Mouse (Mus musculus): ENCODE measurements at regions not wholly inside any gene's neighbourhood (a gene's known extent, or its start where the extent isn't known, plus 50 kb on each side); places are given as distances from the start of the nearest gene placed in this dataset.

DNA sequence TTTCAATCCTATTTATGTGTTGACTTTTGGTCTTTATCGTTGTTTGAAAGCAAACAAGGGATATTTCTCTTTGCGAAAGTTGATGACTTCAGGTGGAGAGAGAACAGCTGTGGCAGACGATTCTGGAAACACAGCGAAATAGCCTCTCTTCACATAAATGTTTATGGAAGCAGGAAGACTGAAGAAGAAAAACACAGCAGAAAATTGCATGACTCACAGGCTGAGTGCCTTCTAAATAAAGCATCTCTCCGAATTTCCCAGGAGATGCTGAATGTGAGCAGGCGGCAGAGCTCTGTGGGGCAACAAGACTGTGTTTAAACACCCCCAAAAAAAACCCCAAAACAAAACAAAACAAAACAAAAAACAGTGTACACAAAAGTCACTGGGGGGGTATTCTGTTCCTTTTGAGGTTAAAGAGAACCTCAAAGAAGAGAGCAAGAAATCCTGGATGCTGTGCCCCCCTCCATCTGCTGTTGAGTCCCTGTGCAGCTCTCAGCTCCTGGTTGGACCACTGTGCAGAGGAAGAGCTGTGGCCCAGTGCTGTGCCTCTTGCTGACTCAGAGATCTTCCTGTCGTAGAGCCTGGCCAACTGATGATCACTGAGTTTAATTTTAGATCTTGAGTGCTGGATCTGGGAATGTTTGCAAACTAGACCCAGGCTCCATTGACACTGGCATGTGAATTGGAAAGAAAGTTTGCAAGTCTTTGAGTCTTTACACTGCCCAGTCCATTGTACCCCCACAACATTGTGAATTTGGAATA lies 126.6 kb upstream of the Runx1 start:
- no peak overlapping the region for H3K27ac ChIP-seq (ENCODE audit: insufficient read depth, low read depth, low read length, poor library complexity, severe bottlenecking)
- no peaks in the 10 kb centered on the region for H3K9me3 ChIP-seq (ENCODE audit: control insufficient read depth, insufficient read depth, low read depth, low read length)
- in situ Hi-C loops (cut with MboI; ENCODE audit: low sequenced_read_pairs in 2 of 2, unreplicated experiment in 2 of 2): no loop called here
- no peak for TF ChIP-seq HCFC1 (IDR thresholded peaks at IDR 0.05; ENCODE audit: borderline replicate concordance, insufficient read depth, low read length)
- TF ChIP-seq MAFK (IDR thresholded peaks at IDR 0.05; ENCODE audit: insufficient read depth, low read depth, low read length): no peak
- TF ChIP-seq CHD2 (IDR thresholded peaks at IDR 0.05; ENCODE audit: low read depth, low read length): no peak
- TF ChIP-seq ZNF384 (IDR thresholded peaks at IDR 0.05; ENCODE audit: low read depth, low read length): no peak
- TF ChIP-seq ZC3H11A (IDR thresholded peaks at IDR 0.05; ENCODE audit: borderline replicate concordance, low read depth, low read length): no peak
- DNase-seq (ENCODE audit: low read depth, low spot score): no peak
- H3K4me3 ChIP-seq (ENCODE audit: insufficient read depth in 1 of 2, low read depth in 1 of 2, low read length in 2 of 2, poor library complexity in 1 of 2, severe bottlenecking in 1 of 2): no peak overlapping the region
- no peak overlapping the region for H3K9ac ChIP-seq (ENCODE audit: insufficient read depth, low read depth, low read length, poor library complexity, severe bottlenecking)
- H3K4me1 ChIP-seq (ENCODE audit: control insufficient read depth in 2 of 2, insufficient read depth in 2 of 2, low read length in 2 of 2, poor library complexity in 1 of 2): no peaks in the 10 kb centered on the region
- H3K36me3 ChIP-seq (ENCODE audit: control insufficient read depth, insufficient read depth, low read length, poor library complexity, severe bottlenecking): no peaks in the 10 kb centered on the region

DNA sequence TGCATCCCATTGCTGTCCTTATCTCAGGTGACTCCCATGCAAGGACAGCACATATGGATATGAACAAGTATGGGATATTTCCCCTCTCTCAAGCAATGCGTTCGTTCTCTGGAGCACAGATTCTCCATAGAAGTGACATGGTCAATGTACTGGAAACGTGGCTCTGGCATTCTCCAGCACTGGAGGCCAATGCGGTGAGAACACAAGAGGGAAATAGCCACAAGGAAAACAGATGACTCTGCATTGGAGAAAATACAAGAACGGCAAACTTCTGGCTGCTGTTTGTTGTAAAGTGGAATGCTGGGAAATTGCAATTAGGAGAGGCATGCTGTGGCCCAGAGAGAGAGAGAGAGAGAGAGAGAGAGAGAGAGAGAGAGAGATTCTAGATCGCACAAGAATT lies 125.6 kb upstream of the Runx1 start:
- Histone ChIP-seq H3K9ac (ENCODE audit: insufficient read depth, low read depth, low read length, poor library complexity, severe bottlenecking) (no peak overlapping the region), H3K9me3 (ENCODE audit: control insufficient read depth, insufficient read depth, low read depth, low read length) (no peaks in the 10 kb centered on the region), H3K27ac (ENCODE audit: insufficient read depth, low read depth, low read length, poor library complexity, severe bottlenecking) (no peak overlapping the region), H3K36me3 (ENCODE audit: control insufficient read depth, insufficient read depth, low read length, poor library complexity, severe bottlenecking) (no peaks in the 10 kb centered on the region), H3K4me1 (ENCODE audit: control insufficient read depth in 2 of 2, insufficient read depth in 2 of 2, low read length in 2 of 2, poor library complexity in 1 of 2) (no peaks in the 10 kb centered on the region), H3K4me3 (ENCODE audit: insufficient read depth in 1 of 2, low read depth in 1 of 2, low read length in 2 of 2, poor library complexity in 1 of 2, severe bottlenecking in 1 of 2) (no peak overlapping the region)
- no peak for TF ChIP-seq ZNF384 (IDR thresholded peaks at IDR 0.05; ENCODE audit: low read depth, low read length)
- no peak for TF ChIP-seq CHD2 (IDR thresholded peaks at IDR 0.05; ENCODE audit: low read depth, low read length)
- TF ChIP-seq ZC3H11A (IDR thresholded peaks at IDR 0.05; ENCODE audit: borderline replicate concordance, low read depth, low read length): no peak
- TF ChIP-seq HCFC1 (IDR thresholded peaks at IDR 0.05; ENCODE audit: borderline replicate concordance, insufficient read depth, low read length): no peak
- no peak for TF ChIP-seq MAFK (IDR thresholded peaks at IDR 0.05; ENCODE audit: insufficient read depth, low read depth, low read length)
- in situ Hi-C loops (cut with MboI; ENCODE audit: low sequenced_read_pairs in 2 of 2, unreplicated experiment in 2 of 2): no loop called here
- DNase-seq (ENCODE audit: low read depth, low spot score): no peak

DNA sequence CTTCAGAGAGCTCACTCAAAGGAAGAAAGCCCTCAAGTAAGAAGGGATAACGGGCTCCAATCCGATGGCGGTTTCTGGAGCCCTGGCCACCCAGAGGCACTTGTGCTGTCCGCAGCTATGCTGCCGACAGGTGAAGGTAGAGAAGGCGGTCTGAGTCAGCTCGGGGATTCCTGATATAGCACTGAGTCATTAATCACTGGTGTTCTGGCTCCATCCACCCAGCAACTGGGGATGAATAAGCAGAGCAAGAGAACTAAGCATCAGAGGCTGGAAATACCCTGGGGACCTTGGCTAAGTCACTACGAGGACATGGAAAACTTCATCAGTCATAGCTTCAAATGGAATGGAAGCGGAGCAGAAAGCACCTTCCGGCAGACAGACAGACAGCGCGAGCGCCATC lies 122.5 kb upstream of the Runx1 start:
- Histone ChIP-seq H3K4me3 (ENCODE audit: insufficient read depth in 1 of 2, low read depth in 1 of 2, low read length in 2 of 2, poor library complexity in 1 of 2, severe bottlenecking in 1 of 2) (no peak overlapping the region), H3K27ac (ENCODE audit: insufficient read depth, low read depth, low read length, poor library complexity, severe bottlenecking) (no peak overlapping the region), H3K36me3 (ENCODE audit: control insufficient read depth, insufficient read depth, low read length, poor library complexity, severe bottlenecking) (no peaks in the 10 kb centered on the region), H3K9me3 (ENCODE audit: control insufficient read depth, insufficient read depth, low read depth, low read length) (no peaks in the 10 kb centered on the region), H3K9ac (ENCODE audit: insufficient read depth, low read depth, low read length, poor library complexity, severe bottlenecking) (no peak overlapping the region), H3K4me1 (ENCODE audit: control insufficient read depth in 2 of 2, insufficient read depth in 2 of 2, low read length in 2 of 2, poor library complexity in 1 of 2) (no peaks in the 10 kb centered on the region)
- in situ Hi-C loops (cut with MboI; ENCODE audit: low sequenced_read_pairs in 2 of 2, unreplicated experiment in 2 of 2): no loop called here
- no peak for DNase-seq (ENCODE audit: low read depth, low spot score)
- no peak for TF ChIP-seq CHD2 (IDR thresholded peaks at IDR 0.05; ENCODE audit: low read depth, low read length)
- TF ChIP-seq HCFC1 (IDR thresholded peaks at IDR 0.05; ENCODE audit: borderline replicate concordance, insufficient read depth, low read length): no peak
- no peak for TF ChIP-seq MAFK (IDR thresholded peaks at IDR 0.05; ENCODE audit: insufficient read depth, low read depth, low read length)
- TF ChIP-seq ZC3H11A (IDR thresholded peaks at IDR 0.05; ENCODE audit: borderline replicate concordance, low read depth, low read length): no peak
- no peak for TF ChIP-seq ZNF384 (IDR thresholded peaks at IDR 0.05; ENCODE audit: low read depth, low read length)

DNA sequence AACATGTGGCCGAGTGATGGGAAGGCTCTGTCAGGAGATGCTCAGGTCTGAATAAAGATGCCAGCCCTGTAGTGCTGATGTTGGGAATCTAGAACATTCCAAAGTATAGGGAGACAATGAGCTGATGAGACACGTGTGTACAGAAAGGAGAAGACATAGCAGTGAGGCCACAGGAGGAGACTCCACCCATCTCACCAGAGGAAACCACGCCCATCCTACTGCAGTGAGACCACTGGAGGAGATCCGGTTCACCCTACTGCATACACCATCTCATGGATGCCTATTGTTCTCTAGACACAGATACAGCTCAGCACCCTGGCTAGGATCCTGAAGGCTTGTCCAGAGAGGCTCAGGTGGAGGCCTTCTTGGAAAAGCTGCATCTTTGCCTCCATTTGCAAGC lies 120.6 kb upstream of the Runx1 start:
- in situ Hi-C loops (cut with MboI; ENCODE audit: low sequenced_read_pairs in 2 of 2, unreplicated experiment in 2 of 2): no loop called here
- Histone ChIP-seq H3K27ac (ENCODE audit: insufficient read depth, low read depth, low read length, poor library complexity, severe bottlenecking) (no peak overlapping the region), H3K4me3 (ENCODE audit: insufficient read depth in 1 of 2, low read depth in 1 of 2, low read length in 2 of 2, poor library complexity in 1 of 2, severe bottlenecking in 1 of 2) (no peak overlapping the region), H3K9ac (ENCODE audit: insufficient read depth, low read depth, low read length, poor library complexity, severe bottlenecking) (no peak overlapping the region), H3K36me3 (ENCODE audit: control insufficient read depth, insufficient read depth, low read length, poor library complexity, severe bottlenecking) (no peaks in the 10 kb centered on the region), H3K4me1 (ENCODE audit: control insufficient read depth in 2 of 2, insufficient read depth in 2 of 2, low read length in 2 of 2, poor library complexity in 1 of 2) (no peaks in the 10 kb centered on the region), H3K9me3 (ENCODE audit: control insufficient read depth, insufficient read depth, low read depth, low read length) (no peaks in the 10 kb centered on the region)
- TF ChIP-seq CHD2 (IDR thresholded peaks at IDR 0.05; ENCODE audit: low read depth, low read length) (no peak), ZC3H11A (IDR thresholded peaks at IDR 0.05; ENCODE audit: borderline replicate concordance, low read depth, low read length) (no peak), MAFK (IDR thresholded peaks at IDR 0.05; ENCODE audit: insufficient read depth, low read depth, low read length) (no peak), ZNF384 (IDR thresholded peaks at IDR 0.05; ENCODE audit: low read depth, low read length) (no peak), HCFC1 (IDR thresholded peaks at IDR 0.05; ENCODE audit: borderline replicate concordance, insufficient read depth, low read length) (no peak)
- DNase-seq (ENCODE audit: low read depth, low spot score): no peak
